Mouse (Mus musculus): ENCODE measurements around the gene Mrpl51. TPM values are rescaled to one million over a fixed set of nuclear protein-coding genes. Genes with fewer than 3 reads are reported as not detected.

Mrpl51 gene
- polyA plus RNA-seq, 1 experiment = 147 TPM

GRCm38 (mm10) chr6:125195541-125196075, 4.0 kb downstream of the Mrpl51 start:
- Histone ChIP-seq H3K4me3 (ENCODE audit: insufficient read depth, poor library complexity, severe bottlenecking) (no peak overlapping the region), H3ac (ENCODE audit: control insufficient read depth, insufficient read length, low read depth) (no peak overlapping the region), H3K79me3 (ENCODE audit: low read depth) (peaks cover 22% of the 10 kb centered on the region), H3K27me3 (ENCODE audit: control insufficient read depth, insufficient read depth, insufficient read length) (no peaks in the 10 kb centered on the region), H3K79me2 (ENCODE audit: control insufficient read depth, insufficient read depth) (peaks cover 36% of the 10 kb centered on the region), H3K36me3 (ENCODE audit: control insufficient read depth, insufficient read depth) (peaks cover 34% of the 10 kb centered on the region)
- TF ChIP-seq USF1 (IDR thresholded peaks at IDR 0.05; ENCODE audit: low read depth) = no peak
- TF ChIP-seq MYOD1 (IDR thresholded peaks at IDR 0.05; ENCODE audit: control insufficient read depth, insufficient read length, low read depth) = no peak
- no peak for TF ChIP-seq FOSL1 (IDR thresholded peaks at IDR 0.05; ENCODE audit: insufficient read depth, low read length, poor library complexity, severe bottlenecking)
- no peak for TF ChIP-seq MYOG (IDR thresholded peaks at IDR 0.05; ENCODE audit: control insufficient read depth, extremely low read depth, insufficient read length)
- no peak for TF ChIP-seq CTCF (IDR thresholded peaks at IDR 0.05; ENCODE audit: control insufficient read depth, insufficient read depth, insufficient read length)
- no peak for TF ChIP-seq MAX (IDR thresholded peaks at IDR 0.05)
- TF ChIP-seq CEBPB (IDR thresholded peaks at IDR 0.05; ENCODE audit: low read depth) = no peak

GRCm38 (mm10) chr6:125196301-125196700, 4.7 kb downstream of the Mrpl51 start:
- TF ChIP-seq USF1 (IDR thresholded peaks at IDR 0.05; ENCODE audit: low read depth) = no peak
- Histone ChIP-seq H3K36me3 (ENCODE audit: control insufficient read depth, insufficient read depth) (peaks cover 34% of the 10 kb centered on the region), H3K4me3 (ENCODE audit: insufficient read depth, poor library complexity, severe bottlenecking) (no peak overlapping the region), H3K79me3 (ENCODE audit: low read depth) (peaks cover 19% of the 10 kb centered on the region), H3K79me2 (ENCODE audit: control insufficient read depth, insufficient read depth) (peaks cover 30% of the 10 kb centered on the region), H3K27me3 (ENCODE audit: control insufficient read depth, insufficient read depth, insufficient read length) (no peaks in the 10 kb centered on the region), H3ac (ENCODE audit: control insufficient read depth, insufficient read length, low read depth) (no peak overlapping the region)

- Histone ChIP-seq H3K27me3 (ENCODE audit: control insufficient read depth, insufficient read depth, insufficient read length) (no peaks in the 10 kb centered on the region), H3K36me3 (ENCODE audit: control insufficient read depth, insufficient read depth) (peaks cover 34% of the 10 kb centered on the region), H3K79me3 (ENCODE audit: low read depth) (peaks cover 19% of the 10 kb centered on the region), H3ac (ENCODE audit: control insufficient read depth, insufficient read length, low read depth) (no peak overlapping the region), H3K4me3 (ENCODE audit: insufficient read depth, poor library complexity, severe bottlenecking) (no peak overlapping the region), H3K79me2 (ENCODE audit: control insufficient read depth, insufficient read depth) (peaks cover 27% of the 10 kb centered on the region)
- TF ChIP-seq CEBPB (IDR thresholded peaks at IDR 0.05; ENCODE audit: low read depth) = no peak
- TF ChIP-seq MYOG (IDR thresholded peaks at IDR 0.05; ENCODE audit: control insufficient read depth, extremely low read depth, insufficient read length) = no peak
- TF ChIP-seq CTCF (IDR thresholded peaks at IDR 0.05; ENCODE audit: control insufficient read depth, insufficient read depth, insufficient read length) = no peak
- TF ChIP-seq USF1 (IDR thresholded peaks at IDR 0.05; ENCODE audit: low read depth) = no peak
- TF ChIP-seq MAX (IDR thresholded peaks at IDR 0.05) = no peak
- TF ChIP-seq MYOD1 (IDR thresholded peaks at IDR 0.05; ENCODE audit: control insufficient read depth, insufficient read length, low read depth) = no peak
- no peak for TF ChIP-seq FOSL1 (IDR thresholded peaks at IDR 0.05; ENCODE audit: insufficient read depth, low read length, poor library complexity, severe bottlenecking)
These were observed 5.6 kb downstream of the Mrpl51 start for GRCm38 (mm10) chr6:125197166-125197565.

GRCm38 (mm10) chr6:125210436-125210835, 18.8 kb downstream of the Mrpl51 start:
- Histone ChIP-seq H3K27me3 (ENCODE audit: control insufficient read depth, insufficient read depth, insufficient read length) (peaks cover 13% of the 10 kb centered on the region), H3K4me3 (ENCODE audit: insufficient read depth, poor library complexity, severe bottlenecking) (no peak overlapping the region), H3K36me3 (ENCODE audit: control insufficient read depth, insufficient read depth) (no peaks in the 10 kb centered on the region), H3K79me3 (ENCODE audit: low read depth) (no peaks in the 10 kb centered on the region), H3K79me2 (ENCODE audit: control insufficient read depth, insufficient read depth) (no peaks in the 10 kb centered on the region), H3ac (ENCODE audit: control insufficient read depth, insufficient read length, low read depth) (no peak overlapping the region)
- no peak for TF ChIP-seq CEBPB (IDR thresholded peaks at IDR 0.05; ENCODE audit: low read depth)
- no peak for TF ChIP-seq MAX (IDR thresholded peaks at IDR 0.05)
- no peak for TF ChIP-seq CTCF (IDR thresholded peaks at IDR 0.05; ENCODE audit: control insufficient read depth, insufficient read depth, insufficient read length)
- no peak for TF ChIP-seq USF1 (IDR thresholded peaks at IDR 0.05; ENCODE audit: low read depth)
- TF ChIP-seq FOSL1 (IDR thresholded peaks at IDR 0.05; ENCODE audit: insufficient read depth, low read length, poor library complexity, severe bottlenecking) = no peak
- TF ChIP-seq MYOG (IDR thresholded peaks at IDR 0.05; ENCODE audit: control insufficient read depth, extremely low read depth, insufficient read length) = no peak
- TF ChIP-seq MYOD1 (IDR thresholded peaks at IDR 0.05; ENCODE audit: control insufficient read depth, insufficient read length, low read depth) = no peak

- no peaks in the 10 kb centered on the region for H3K79me3 ChIP-seq (ENCODE audit: low read depth)
- H3ac ChIP-seq (ENCODE audit: control insufficient read depth, insufficient read length, low read depth) = no peak overlapping the region
- no peaks in the 10 kb centered on the region for H3K79me2 ChIP-seq (ENCODE audit: control insufficient read depth, insufficient read depth)
- H3K4me3 ChIP-seq (ENCODE audit: insufficient read depth, poor library complexity, severe bottlenecking) = no peak overlapping the region
- H3K27me3 ChIP-seq (ENCODE audit: control insufficient read depth, insufficient read depth, insufficient read length) = peaks cover 13% of the 10 kb centered on the region
- TF ChIP-seq FOSL1 (IDR thresholded peaks at IDR 0.05; ENCODE audit: insufficient read depth, low read length, poor library complexity, severe bottlenecking) = no peak
- no peak for TF ChIP-seq MAX (IDR thresholded peaks at IDR 0.05)
- no peak for TF ChIP-seq CEBPB (IDR thresholded peaks at IDR 0.05; ENCODE audit: low read depth)
- no peak for TF ChIP-seq MYOD1 (IDR thresholded peaks at IDR 0.05; ENCODE audit: control insufficient read depth, insufficient read length, low read depth)
- no peak for TF ChIP-seq CTCF (IDR thresholded peaks at IDR 0.05; ENCODE audit: control insufficient read depth, insufficient read depth, insufficient read length)
- no peak for TF ChIP-seq USF1 (IDR thresholded peaks at IDR 0.05; ENCODE audit: low read depth)
- TF ChIP-seq MYOG (IDR thresholded peaks at IDR 0.05; ENCODE audit: control insufficient read depth, extremely low read depth, insufficient read length) = no peak
- H3K36me3 ChIP-seq (ENCODE audit: control insufficient read depth, insufficient read depth) = no peaks in the 10 kb centered on the region
These were observed 21.0 kb downstream of the Mrpl51 start for GRCm38 (mm10) chr6:125212621-125213020.

- no peaks in the 10 kb centered on the region for H3K79me2 ChIP-seq (ENCODE audit: control insufficient read depth, insufficient read depth)
- no peak for TF ChIP-seq USF1 (IDR thresholded peaks at IDR 0.05; ENCODE audit: low read depth)
- no peak for TF ChIP-seq FOSL1 (IDR thresholded peaks at IDR 0.05; ENCODE audit: insufficient read depth, low read length, poor library complexity, severe bottlenecking)
- no peak for TF ChIP-seq MYOG (IDR thresholded peaks at IDR 0.05; ENCODE audit: control insufficient read depth, extremely low read depth, insufficient read length)
- no peak for TF ChIP-seq MYOD1 (IDR thresholded peaks at IDR 0.05; ENCODE audit: control insufficient read depth, insufficient read length, low read depth)
- TF ChIP-seq MAX (IDR thresholded peaks at IDR 0.05) = no peak
- TF ChIP-seq CEBPB (IDR thresholded peaks at IDR 0.05; ENCODE audit: low read depth) = no peak
- H3K27me3 ChIP-seq (ENCODE audit: control insufficient read depth, insufficient read depth, insufficient read length) = peaks cover 13% of the 10 kb centered on the region
These were observed 21.5 kb downstream of the Mrpl51 start for GRCm38 (mm10) chr6:125213129-125213528.

More at GRCm38 (mm10) chr6:125213129-125213528, 21.5 kb downstream of the Mrpl51 start:
- H3K79me3 ChIP-seq (ENCODE audit: low read depth) = no peaks in the 10 kb centered on the region
- no peak overlapping the region for H3ac ChIP-seq (ENCODE audit: control insufficient read depth, insufficient read length, low read depth)
- H3K36me3 ChIP-seq (ENCODE audit: control insufficient read depth, insufficient read depth) = no peaks in the 10 kb centered on the region
- no peak overlapping the region for H3K4me3 ChIP-seq (ENCODE audit: insufficient read depth, poor library complexity, severe bottlenecking)
